Mouse (Mus musculus): ENCODE results near the gene Fbxo10. TPM values are rescaled to one million over a fixed set of nuclear protein-coding genes. Genes with fewer than 3 reads are reported as not detected.

The Fbxo10 gene
- total and polyA plus RNA-seq, 3 experiments, result 9.4 to 16.7 (median 10.2) TPM

- DNase-seq, result peak; percentile 39 to 73
- Histone ChIP-seq H3K27ac (peak overlapping the region; percentile 62), H3K9ac (ENCODE audit: low read depth, low read length) (no peak overlapping the region), H3K36me3 (ENCODE audit: control insufficient read depth, insufficient read depth, low read length) (no peaks in the 10 kb centered on the region), H3K4me3 (no peak overlapping the region), H3K4me1 (ENCODE audit: control insufficient read depth, insufficient read depth, low read length) (peaks cover 3% of the 10 kb centered on the region; the same call in 1 of the 2 replicates), H3K27me3 (ENCODE audit: control insufficient read depth, insufficient read depth, low read length) (no peaks in the 10 kb centered on the region), H3K79me2 (replicated peaks; ENCODE audit: control insufficient read depth, insufficient read depth, low read length) (no peaks in the 10 kb centered on the region)
- WGBS, result 45% methylated on average over 9 of the region's 9 CpGs
- intact Hi-C loops (cut with DNase I), result no loop called here
- TF ChIP-seq CTCF (IDR thresholded peaks at IDR 0.05) (no peak), POLR2A (IDR thresholded peaks at IDR 0.05; ENCODE audit: insufficient read depth, low read depth, low read length) (no peak), EP300 (IDR thresholded peaks at IDR 0.05; ENCODE audit: insufficient read depth, low read depth, low read length) (peak; percentile 71)
Observed at GRCm38 (mm10) chr4:45032586-45032985, 51.8 kb downstream of the Fbxo10 start.

GRCm38 (mm10) chr4:45026459-45026858 is 57.9 kb downstream of the Fbxo10 start:
- no peak overlapping the region for H3K4me3 ChIP-seq
- no peak for DNase-seq
- no peaks in the 10 kb centered on the region for H3K27me3 ChIP-seq (ENCODE audit: control insufficient read depth, insufficient read depth, low read length)
- no peaks in the 10 kb centered on the region for H3K36me3 ChIP-seq (ENCODE audit: control insufficient read depth, insufficient read depth, low read length)
- intact Hi-C loops (cut with DNase I), result no loop called here
- H3K27ac ChIP-seq, result no peak overlapping the region
- H3K9ac ChIP-seq (ENCODE audit: low read depth, low read length), result no peak overlapping the region
- WGBS, result 90% methylated on average over 4 of the region's 4 CpGs
- TF ChIP-seq POLR2A (IDR thresholded peaks at IDR 0.05; ENCODE audit: insufficient read depth, low read depth, low read length), result no peak
- no peak for TF ChIP-seq CTCF (IDR thresholded peaks at IDR 0.05)
- TF ChIP-seq EP300 (IDR thresholded peaks at IDR 0.05; ENCODE audit: insufficient read depth, low read depth, low read length), result no peak
- H3K79me2 ChIP-seq (replicated peaks; ENCODE audit: control insufficient read depth, insufficient read depth, low read length), result no peaks in the 10 kb centered on the region
- H3K4me1 ChIP-seq (ENCODE audit: control insufficient read depth, insufficient read depth, low read length), result no peaks in the 10 kb centered on the region

- intact Hi-C loops (cut with DNase I), result loop anchor here (2.0 to 10.0 kb wide), 6 partner anchors 20 to 836 kb away; partner anchors contain the start of genes Fbxo10, Shb and Tomm5
- H3K27ac ChIP-seq, result peak overlapping the region; percentile 61
Observed at GRCm38 (mm10) chr4:45019009-45019408, 65.4 kb downstream of the Fbxo10 start.

DNA sequence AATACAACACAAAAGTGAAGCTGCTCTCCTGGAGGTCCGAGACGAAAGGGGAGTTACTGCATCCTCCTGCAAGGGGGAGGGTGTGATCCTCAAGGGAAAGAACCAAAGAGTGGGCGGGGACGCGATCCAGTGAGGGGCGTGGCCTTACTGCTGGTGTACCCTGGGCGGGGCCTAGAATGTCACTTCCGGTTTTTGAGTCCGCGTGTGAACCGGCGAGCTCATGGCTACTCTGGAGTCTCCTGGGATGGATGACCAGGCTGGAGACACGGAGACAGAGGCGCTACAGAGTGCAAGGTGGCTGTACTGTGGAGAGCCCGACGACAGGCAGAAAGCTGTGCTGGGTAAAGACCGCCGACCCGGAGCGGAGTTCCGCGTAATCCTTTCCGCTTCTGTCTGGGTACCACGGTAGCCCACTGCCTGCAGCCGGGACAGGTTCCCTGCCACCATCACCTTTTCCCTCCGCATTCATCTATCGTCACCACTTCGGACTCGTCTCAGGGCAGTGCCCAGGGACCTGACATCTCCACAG is 65.9 kb downstream of the Fbxo10 start, which contains the start of gene Polr1e:
Polr1e (plus strand) TSS at position 132 of the 529 bp plus-strand sequence.
- TF ChIP-seq CTCF (IDR thresholded peaks at IDR 0.05) (no peak), POLR2A (IDR thresholded peaks at IDR 0.05; ENCODE audit: insufficient read depth, low read depth, low read length) (peak; percentile 70; the same call in 1 of the 2 replicates), EP300 (IDR thresholded peaks at IDR 0.05; ENCODE audit: insufficient read depth, low read depth, low read length) (0 out of 2 replicates have a peak, but pooled peaks have one; percentile 50)
- peak within 1 kb of the TSS; percentile 77 for H3K4me3 ChIP-seq
- peak within 1 kb of the TSS; percentile 63 for H3K9ac ChIP-seq (ENCODE audit: low read depth, low read length)
- intact Hi-C loops (cut with DNase I), result loop anchor here (2.0 to 10.0 kb wide), 6 partner anchors 20 to 836 kb away; partner anchors contain the start of genes Fbxo10, Shb and Tomm5
- H3K36me3 ChIP-seq (ENCODE audit: control insufficient read depth, insufficient read depth, low read length), result no peaks in the 10 kb centered on the region
- peak; percentile 93 to 94 for DNase-seq
- H3K27me3 ChIP-seq (ENCODE audit: control insufficient read depth, insufficient read depth, low read length), result no peaks in the 10 kb centered on the region
- H3K79me2 ChIP-seq (replicated peaks; ENCODE audit: control insufficient read depth, insufficient read depth, low read length), result 0 out of 2 replicates have a peak, but pooled peaks cover 2% of the 10 kb centered on the region
- H3K27ac ChIP-seq, result peak within 1 kb of the TSS; percentile 61
- peaks cover 4% of the 10 kb centered on the region for H3K4me1 ChIP-seq (ENCODE audit: control insufficient read depth, insufficient read depth, low read length)
- WGBS, result under 1% methylated on average over 29 of the region's 29 CpGs

More at GRCm38 (mm10) chr4:45019009-45019408, 65.4 kb downstream of the Fbxo10 start:
- Histone ChIP-seq H3K36me3 (ENCODE audit: control insufficient read depth, insufficient read depth, low read length) (no peaks in the 10 kb centered on the region), H3K4me1 (ENCODE audit: control insufficient read depth, insufficient read depth, low read length) (peaks cover 4% of the 10 kb centered on the region), H3K27me3 (ENCODE audit: control insufficient read depth, insufficient read depth, low read length) (no peaks in the 10 kb centered on the region), H3K9ac (ENCODE audit: low read depth, low read length) (peak overlapping the region; percentile 63), H3K79me2 (replicated peaks; ENCODE audit: control insufficient read depth, insufficient read depth, low read length) (0 out of 2 replicates have a peak, but pooled peaks cover 2% of the 10 kb centered on the region), H3K4me3 (peak overlapping the region; percentile 77)
- 1% methylated on average over 14 of the region's 14 CpGs for WGBS
- TF ChIP-seq EP300 (IDR thresholded peaks at IDR 0.05; ENCODE audit: insufficient read depth, low read depth, low read length) (no peak), POLR2A (IDR thresholded peaks at IDR 0.05; ENCODE audit: insufficient read depth, low read depth, low read length) (no peak), CTCF (IDR thresholded peaks at IDR 0.05) (no peak)
- no peak for DNase-seq

- WGBS, result 1% methylated on average over 3 of the region's 3 CpGs
- Histone ChIP-seq H3K79me2 (replicated peaks; ENCODE audit: control insufficient read depth, insufficient read depth, low read length) (0 out of 2 replicates have a peak, but pooled peaks cover 2% of the 10 kb centered on the region), H3K9ac (ENCODE audit: low read depth, low read length) (no peak overlapping the region), H3K27me3 (ENCODE audit: control insufficient read depth, insufficient read depth, low read length) (no peaks in the 10 kb centered on the region), H3K4me3 (no peak overlapping the region), H3K4me1 (ENCODE audit: control insufficient read depth, insufficient read depth, low read length) (peaks cover 6% of the 10 kb centered on the region), H3K36me3 (ENCODE audit: control insufficient read depth, insufficient read depth, low read length) (no peaks in the 10 kb centered on the region), H3K27ac (no peak overlapping the region)
- intact Hi-C loops (cut with DNase I), result loop anchor here (1.0 to 10.0 kb wide), 5 partner anchors 265 to 839 kb away; partner anchors contain the start of gene Shb
- TF ChIP-seq POLR2A (IDR thresholded peaks at IDR 0.05; ENCODE audit: insufficient read depth, low read depth, low read length) (no peak), EP300 (IDR thresholded peaks at IDR 0.05; ENCODE audit: insufficient read depth, low read depth, low read length) (0 out of 2 replicates have a peak, but pooled peaks have one; percentile 38), CTCF (IDR thresholded peaks at IDR 0.05) (peak; percentile 91)
- peak; percentile 40 for DNase-seq
Observed at GRCm38 (mm10) chr4:45015615-45016014, 68.8 kb downstream of the Fbxo10 start.

DNA sequence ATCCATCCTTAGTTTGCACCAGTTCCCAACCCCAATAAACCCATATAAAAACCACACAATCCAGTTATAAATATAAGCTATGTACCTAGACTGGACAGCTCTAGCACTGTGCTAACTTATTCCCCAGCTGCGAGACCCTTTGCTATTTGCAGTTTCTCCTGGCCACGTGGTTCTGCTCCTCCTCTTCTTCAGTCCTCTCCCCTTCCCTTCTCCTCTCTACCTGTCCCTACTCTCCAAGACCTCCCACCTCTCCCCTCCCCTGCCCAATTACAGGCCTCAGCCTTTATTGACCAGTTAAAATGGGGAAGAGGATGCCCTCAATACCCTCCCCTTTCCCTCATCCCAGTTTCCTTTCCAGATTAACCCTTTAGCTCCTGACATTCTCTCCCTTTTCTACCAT is 70.9 kb downstream of the Fbxo10 start:
- H3K27me3 ChIP-seq (ENCODE audit: control insufficient read depth, insufficient read depth, low read length), result no peaks in the 10 kb centered on the region
- peaks cover 2% of the 10 kb centered on the region for H3K4me1 ChIP-seq (ENCODE audit: control insufficient read depth, insufficient read depth, low read length)
- peak overlapping the region; percentile 93; the same call in 1 of the 2 replicates for H3K27ac ChIP-seq
- H3K79me2 ChIP-seq (replicated peaks; ENCODE audit: control insufficient read depth, insufficient read depth, low read length), result peaks cover 2% of the 10 kb centered on the region; the same call in 1 of the 2 replicates
- WGBS, result 7% methylated on average over 2 of the region's 2 CpGs
- DNase-seq, result no peak
- H3K36me3 ChIP-seq (ENCODE audit: control insufficient read depth, insufficient read depth, low read length), result no peaks in the 10 kb centered on the region
- intact Hi-C loops (cut with DNase I), result loop anchor here (5.0 to 10.0 kb wide), 3 partner anchors 41 to 841 kb away; partner anchors contain the start of gene Shb
- no peak overlapping the region for H3K9ac ChIP-seq (ENCODE audit: low read depth, low read length)
- peak overlapping the region; percentile 68 for H3K4me3 ChIP-seq
- TF ChIP-seq EP300 (IDR thresholded peaks at IDR 0.05; ENCODE audit: insufficient read depth, low read depth, low read length) (no peak), POLR2A (IDR thresholded peaks at IDR 0.05; ENCODE audit: insufficient read depth, low read depth, low read length) (no peak), CTCF (IDR thresholded peaks at IDR 0.05) (no peak)
